Mouse (Mus musculus) liver, adult 2 months (tissue): ENCODE measurements at regions not wholly inside any gene's neighbourhood (a gene's known extent, or its start where the extent isn't known, plus 50 kb on each side); places are given as distances from the start of the nearest gene placed in this dataset.

ENCODE experiments used
- CTCF ChIP-seq: fragments of 200-500 bp; IDR thresholded peaks from 2 replicates; pipeline ENCODE4 v1.5.1; 2011; ENCODE audit warnings: low read depth, low read length, control low read depth
- POLR2A ChIP-seq: fragments of 200-500 bp; IDR thresholded peaks from 2 replicates; pipeline ENCODE4 v1.6.1; 2011; ENCODE audit warnings: low read length, control low read depth; ENCODE audit not compliant: insufficient read depth; ENCODE audit errors: extremely low read depth

- TF ChIP-seq CTCF: no peak
- no peak for TF ChIP-seq POLR2A
These were observed 108.3 kb upstream of the Egln3 start for GRCm38 (mm10) chr12:54311896-54312521.
